Mouse (Mus musculus): Measurements from ENCODE around the gene Tmprss6. TPM values are rescaled to one million over a fixed set of nuclear protein-coding genes. Genes with fewer than 3 reads are reported as not detected.

The Tmprss6 gene
- polyA plus RNA-seq, 1 experiment = 0.16 TPM

DNA sequence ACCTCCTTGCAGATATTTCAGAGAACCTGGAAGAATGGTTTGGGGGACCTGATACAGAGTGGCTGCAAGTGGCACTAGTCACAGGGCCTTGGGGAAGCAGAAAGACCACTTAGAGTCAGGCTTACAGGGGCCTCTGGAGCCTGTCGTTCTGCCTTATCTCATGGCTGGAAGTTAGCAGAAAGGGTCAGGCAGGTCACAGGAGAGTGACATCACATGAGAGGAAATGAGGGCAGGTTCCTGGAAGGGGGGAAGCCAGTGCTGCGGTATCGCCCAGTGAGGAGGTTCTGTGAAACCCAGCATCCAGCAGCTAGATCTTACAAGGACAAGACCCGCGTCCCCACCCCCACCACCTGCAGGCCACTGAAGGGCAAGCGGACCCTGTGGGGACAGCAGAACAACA is 19.3 kb downstream of the Tmprss6 start:
- DNase-seq (ENCODE audit: extremely low spot score in 1 of 2, low spot score in 1 of 2) = no peak

GRCm38 (mm10) chr15:78447746-78448535 is 20.5 kb downstream of the Tmprss6 start:
- peak; percentile 85 to 99 for DNase-seq (ENCODE audit: extremely low spot score in 1 of 2, low spot score in 1 of 2)

DNA sequence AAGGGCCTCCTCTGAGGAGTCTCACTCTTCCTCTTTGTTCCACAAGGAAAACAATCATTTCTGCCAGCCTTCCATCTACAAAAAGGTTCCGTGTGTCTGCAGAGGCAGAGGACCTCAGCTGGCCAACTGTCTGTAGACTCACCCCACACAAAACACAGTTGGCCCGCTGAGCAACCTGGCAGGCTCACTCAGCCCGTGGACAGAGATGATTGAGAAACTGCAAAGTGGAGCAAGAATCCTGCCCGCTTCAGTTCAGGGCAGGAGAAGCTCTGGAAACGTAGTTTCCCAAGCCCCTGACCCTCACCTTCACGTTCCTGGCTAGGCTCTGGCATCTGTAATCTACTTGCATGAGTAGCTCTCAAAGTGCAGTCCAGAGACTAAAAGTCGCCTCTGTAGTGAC is 21.3 kb downstream of the Tmprss6 start:
- no peak for DNase-seq (ENCODE audit: extremely low spot score in 1 of 2, low spot score in 1 of 2)

- DNase-seq (ENCODE audit: extremely low spot score in 1 of 2, low spot score in 1 of 2) = no peak
Observed at GRCm38 (mm10) chr15:78443857-78444256, 24.6 kb downstream of the Tmprss6 start.

DNA sequence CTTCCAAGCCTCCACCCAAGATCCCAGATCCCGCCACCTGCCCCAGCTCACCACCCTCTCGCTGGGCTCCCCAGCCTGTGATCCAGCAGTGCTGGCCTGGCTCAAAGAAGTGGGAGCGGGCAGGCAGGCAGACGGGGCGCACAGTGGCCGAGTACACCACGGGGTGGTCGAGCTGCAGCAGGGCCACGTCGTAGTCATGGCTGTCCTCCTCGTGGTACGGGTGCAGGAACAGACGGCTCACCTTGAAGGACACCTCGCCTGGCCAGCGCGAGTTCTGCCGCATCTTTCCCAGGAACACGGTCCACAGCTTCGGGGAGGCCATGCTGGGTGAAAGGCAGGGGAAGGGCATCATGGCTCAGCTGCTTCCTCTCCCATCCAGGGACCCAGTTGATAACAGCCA is 26.2 kb downstream of the Tmprss6 start:
- DNase-seq (ENCODE audit: extremely low spot score in 1 of 2, low spot score in 1 of 2) = no peak

DNA sequence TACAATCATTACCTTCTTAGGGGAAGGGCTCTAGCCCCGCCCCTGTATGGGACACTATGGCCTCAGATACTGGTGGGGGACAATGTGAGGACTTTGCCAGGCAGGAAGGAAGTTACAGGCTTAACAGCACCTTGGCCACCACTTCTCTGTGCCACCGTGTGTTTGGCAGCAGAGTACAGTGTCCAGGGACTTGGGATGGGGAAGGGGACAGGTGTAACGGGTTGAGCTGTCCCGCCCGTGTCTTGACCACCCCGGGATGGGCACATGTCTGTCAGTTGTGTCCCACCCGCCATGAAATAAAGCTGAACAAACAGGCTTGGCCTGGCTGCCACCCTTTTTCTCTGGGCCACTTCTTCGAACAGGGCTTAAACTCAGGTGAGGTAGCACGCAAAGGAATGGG is 29.5 kb downstream of the Tmprss6 start:
- DNase-seq (ENCODE audit: extremely low spot score in 1 of 2, low spot score in 1 of 2) = no peak

DNA sequence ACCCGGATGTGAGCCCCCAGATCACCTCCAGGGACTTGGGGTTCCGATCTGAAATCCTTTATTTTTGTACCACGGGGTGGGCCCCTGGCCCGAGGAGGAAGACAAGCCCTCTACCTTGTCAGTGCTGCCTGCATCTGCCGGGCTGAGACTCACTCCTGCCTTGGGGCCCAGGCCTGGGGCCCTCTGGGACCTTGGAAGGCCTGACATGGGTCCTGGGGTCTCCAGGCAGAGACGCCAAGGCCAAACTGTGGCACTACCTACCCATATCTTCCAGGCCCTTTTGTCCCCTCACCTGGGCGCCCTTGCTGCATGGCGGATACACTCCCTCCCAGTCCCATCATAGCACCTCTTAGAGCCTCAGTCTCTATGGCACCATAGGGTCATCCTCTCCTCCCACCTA is 29.9 kb downstream of the Tmprss6 start:
- no peak for DNase-seq (ENCODE audit: extremely low spot score in 1 of 2, low spot score in 1 of 2)

DNA sequence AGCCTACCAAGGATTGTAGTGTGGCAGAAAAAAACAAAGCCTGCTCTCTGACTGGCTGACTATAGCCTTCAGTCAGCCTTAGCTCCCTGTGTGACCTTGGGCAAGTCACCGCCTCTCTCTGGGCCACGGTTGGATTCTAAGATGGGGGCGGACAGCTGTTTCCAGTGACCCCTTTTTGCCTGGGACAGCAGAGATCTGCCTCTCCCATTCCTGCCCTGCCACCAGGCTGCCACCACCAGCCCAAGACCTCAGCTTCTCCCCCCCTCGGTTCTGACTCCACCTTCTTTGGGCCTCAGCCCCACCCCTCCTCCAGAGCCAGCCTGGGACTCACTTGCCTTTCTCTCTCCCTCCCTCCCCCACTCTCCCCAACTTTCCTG is 30.4 kb downstream of the Tmprss6 start:
- DNase-seq (ENCODE audit: extremely low spot score in 1 of 2, low spot score in 1 of 2) = no peak

GRCm38 (mm10) chr15:78437237-78438017 is 31.0 kb downstream of the Tmprss6 start:
- DNase-seq (ENCODE audit: extremely low spot score in 1 of 2, low spot score in 1 of 2) = peak; percentile 74 to 76

DNA sequence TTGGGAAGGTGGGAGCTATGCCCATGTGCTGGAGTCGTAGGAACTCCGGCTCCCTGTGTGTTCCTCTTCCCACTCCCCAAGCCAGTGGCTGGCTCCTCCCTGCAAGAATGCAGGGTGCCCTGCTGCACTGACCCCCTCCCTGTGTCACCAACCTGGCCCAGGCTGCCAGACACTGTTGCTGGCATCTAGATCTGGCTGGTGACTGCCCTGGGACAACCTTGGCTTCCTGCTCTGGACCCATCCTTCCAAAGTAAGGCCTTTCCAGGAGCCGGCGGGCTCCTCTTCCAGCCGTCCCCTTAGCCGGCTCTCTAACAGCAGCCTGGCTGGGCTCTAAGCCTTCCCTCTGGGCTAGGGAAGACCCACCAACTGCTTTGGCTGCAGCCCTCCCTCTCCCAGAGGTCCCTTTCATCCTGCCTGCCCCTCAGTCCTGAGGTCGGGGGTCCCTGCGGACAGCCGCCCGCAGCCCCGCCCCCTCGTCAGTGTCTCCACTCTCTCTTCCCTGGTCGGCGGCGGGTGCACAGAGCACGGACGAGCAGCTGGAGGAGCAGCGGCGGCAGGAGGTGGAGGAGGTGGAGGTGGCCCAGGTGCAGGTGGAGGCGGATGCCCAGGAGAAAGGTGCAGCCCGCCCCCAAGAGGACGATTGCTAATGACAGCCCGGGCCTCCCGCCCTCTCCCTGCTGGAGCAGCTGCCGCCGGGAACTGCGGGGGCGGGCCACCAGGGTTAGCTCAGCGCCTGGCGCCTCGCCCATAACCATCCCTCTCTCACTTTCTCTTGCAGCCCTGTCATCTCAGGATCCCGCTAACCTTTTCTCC is 31.8 kb downstream of the Tmprss6 start:
- DNase-seq (ENCODE audit: extremely low spot score in 1 of 2, low spot score in 1 of 2) = peak; percentile 88 to 95

- no peak for DNase-seq (ENCODE audit: extremely low spot score in 1 of 2, low spot score in 1 of 2)
Observed at GRCm38 (mm10) chr15:78435681-78436080, 32.8 kb downstream of the Tmprss6 start.

DNA sequence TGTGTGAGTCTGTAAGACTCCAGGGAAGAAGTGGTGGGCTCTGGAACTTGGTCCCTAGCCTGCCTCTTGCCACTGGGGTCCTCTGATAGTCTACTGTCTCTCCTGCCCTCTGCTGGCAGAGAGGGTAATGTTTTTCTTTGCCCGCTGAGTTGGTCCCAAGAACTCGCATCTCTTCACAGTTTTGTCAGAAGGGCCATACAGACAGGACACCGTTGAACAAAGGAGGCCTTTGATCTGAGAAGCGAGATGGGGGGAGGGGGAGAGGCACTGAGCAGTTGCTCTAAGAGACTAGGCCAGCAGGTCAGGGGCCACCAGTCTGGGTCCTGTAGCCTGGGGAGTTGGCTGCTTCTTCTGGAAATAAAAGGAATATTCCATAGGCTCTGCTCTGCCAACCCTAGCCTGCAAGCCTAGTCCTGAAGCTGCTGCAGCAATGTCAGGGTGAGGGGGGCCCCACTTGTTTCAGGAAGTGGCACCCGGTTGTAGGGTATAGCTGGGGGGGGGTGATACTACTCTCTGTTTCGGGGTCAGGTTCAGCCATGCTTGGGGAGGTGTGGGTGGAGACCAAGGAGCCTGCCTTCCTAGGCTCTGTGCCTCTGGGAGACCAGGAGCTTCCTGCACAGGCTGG is 33.4 kb downstream of the Tmprss6 start:
- DNase-seq (ENCODE audit: extremely low spot score in 1 of 2, low spot score in 1 of 2) = peak in 1 of 2 experiments; percentile 75

GRCm38 (mm10) chr15:78431541-78432121 is 36.8 kb downstream of the Tmprss6 start:
- no peak for DNase-seq (ENCODE audit: extremely low spot score in 1 of 2, low spot score in 1 of 2)

DNA sequence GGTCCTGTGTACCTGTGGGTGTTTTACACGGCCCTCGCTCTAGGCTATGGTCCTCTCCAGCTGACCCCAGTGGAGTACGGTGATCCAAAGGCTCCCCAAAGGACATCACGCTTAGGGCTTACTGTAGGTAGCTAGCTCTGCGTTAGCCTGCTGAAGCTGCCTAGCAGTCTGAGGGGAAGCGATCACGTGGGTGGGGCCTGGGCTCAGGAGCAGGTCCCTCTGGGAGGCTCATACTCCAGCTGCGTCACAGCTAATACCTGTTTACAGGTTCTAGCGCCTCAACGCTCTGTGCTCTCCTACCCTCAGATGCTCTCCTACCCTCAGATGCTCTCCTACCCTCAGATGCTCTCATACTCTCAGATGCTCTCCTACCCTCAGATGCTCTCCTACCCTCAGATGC is 37.6 kb downstream of the Tmprss6 start:
- no peak for DNase-seq (ENCODE audit: extremely low spot score in 1 of 2, low spot score in 1 of 2)

DNA sequence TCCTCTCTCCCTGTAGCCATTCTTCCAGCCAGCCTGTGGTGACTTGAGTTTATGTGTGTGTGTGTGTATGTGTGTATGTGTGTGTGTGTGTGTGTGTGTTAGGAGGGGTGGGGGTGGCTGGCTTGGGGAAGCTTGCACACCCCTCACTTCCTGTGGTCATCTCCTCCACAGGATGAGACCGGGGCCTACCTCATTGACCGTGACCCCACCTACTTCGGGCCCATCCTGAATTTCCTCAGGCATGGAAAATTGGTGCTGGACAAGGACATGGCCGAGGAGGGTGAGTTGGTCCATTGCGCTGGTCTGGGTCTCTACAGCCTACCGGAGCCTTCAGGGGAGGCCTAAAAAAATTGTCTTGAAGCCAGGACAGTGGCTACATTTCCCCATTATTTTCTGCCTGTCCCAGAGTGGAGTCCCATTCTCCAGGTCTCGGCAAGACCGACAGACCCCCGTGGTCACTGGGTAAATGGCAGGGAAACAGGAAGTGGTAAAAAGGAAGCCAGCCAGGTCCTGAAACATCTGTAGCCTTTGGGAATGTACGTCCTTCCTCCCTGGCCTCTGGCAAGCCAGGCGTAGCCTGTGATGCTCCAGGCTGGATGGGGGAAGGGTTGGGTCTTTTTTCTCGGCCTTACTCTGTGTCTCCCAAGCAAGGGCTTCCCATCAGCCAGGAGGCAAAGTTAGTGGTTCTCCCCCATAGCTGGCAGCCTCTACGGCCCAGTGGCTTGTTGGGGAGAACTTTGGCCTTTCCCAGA is 38.4 kb downstream of the Tmprss6 start:
- DNase-seq (ENCODE audit: extremely low spot score in 1 of 2, low spot score in 1 of 2) = no peak

GRCm38 (mm10) chr15:78429139-78429459 is 39.3 kb downstream of the Tmprss6 start:
- no peak for DNase-seq (ENCODE audit: extremely low spot score in 1 of 2, low spot score in 1 of 2)

DNA sequence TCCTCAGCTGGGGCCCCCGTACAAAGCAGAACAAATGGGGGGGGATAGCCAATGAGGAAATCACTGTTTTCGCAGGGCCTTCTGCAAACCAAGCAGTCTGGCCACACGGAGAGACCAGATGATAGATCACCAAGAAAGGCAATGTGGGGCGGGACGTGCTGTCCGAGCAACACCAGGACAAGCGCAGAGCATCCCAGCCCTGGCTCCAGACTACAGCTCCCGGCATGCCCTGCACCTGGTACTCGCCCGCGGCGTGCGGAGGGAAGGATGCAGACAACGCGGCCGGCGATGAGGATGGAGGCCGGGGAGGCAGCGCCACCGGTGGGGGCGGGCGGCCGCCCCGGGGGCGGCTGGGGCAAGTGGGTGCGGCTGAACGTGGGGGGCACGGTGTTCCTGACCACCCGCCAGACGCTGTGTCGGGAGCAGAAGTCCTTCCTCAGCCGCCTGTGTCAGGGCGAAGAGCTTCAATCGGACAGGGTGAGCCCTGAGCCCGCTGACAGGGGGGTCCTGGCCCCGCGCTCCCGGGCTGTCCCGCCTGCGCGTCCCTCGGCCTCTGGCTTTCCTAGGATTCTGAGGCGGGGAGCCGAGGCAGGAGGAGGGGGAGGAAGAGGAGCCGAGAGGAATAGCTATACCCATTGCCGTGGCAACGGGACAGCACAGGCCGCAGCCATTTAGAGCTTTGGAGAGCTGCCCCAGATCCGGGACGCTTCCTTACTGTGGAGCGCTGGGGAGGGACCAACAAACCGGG is 39.9 kb downstream of the Tmprss6 start, which contains the start of gene Kctd17:
TSS of gene Kctd17 (plus strand) at position 174 of the 748 bp plus-strand sequence.
- peak in 1 of 2 experiments; percentile 87 for DNase-seq (ENCODE audit: extremely low spot score in 1 of 2, low spot score in 1 of 2)

DNA sequence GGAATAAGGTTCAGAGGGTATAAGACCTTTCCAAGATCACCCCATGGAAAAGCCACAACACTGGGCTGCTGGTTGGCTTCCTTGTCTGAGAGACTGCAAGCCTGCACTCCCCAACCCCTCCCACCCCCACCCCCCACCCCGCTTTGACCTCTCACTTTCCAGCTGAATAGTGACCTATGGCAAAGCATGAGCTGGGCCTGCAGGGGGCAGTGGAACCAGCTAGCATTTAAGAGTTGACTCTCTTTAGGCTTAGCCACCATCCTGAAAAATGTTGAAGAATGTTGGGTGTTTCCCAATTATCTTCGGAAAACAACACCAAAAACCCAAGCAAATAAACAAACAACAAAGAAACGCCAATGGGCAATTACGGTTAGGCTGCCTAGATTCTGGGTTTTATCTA is 43.2 kb downstream of the Tmprss6 start:
- no peak for DNase-seq (ENCODE audit: extremely low spot score in 1 of 2, low spot score in 1 of 2)

GRCm38 (mm10) chr15:78424507-78424906 is 43.9 kb downstream of the Tmprss6 start:
- no peak for DNase-seq (ENCODE audit: extremely low spot score in 1 of 2, low spot score in 1 of 2)

Measured in frontal cortex, adult 2 months (tissue).